Mouse (Mus musculus) embryo, embryonic 10 days (tissue): ENCODE measurements around the gene Ccdc191.

Experiments
- DNase-seq: peaks from one replicate; pipeline ENCODE4 v3.0.0-alpha.2; 2015; ENCODE audit warnings: low spot score

Gene Ccdc191

GRCm38 (mm10) chr16:43931502-43931901, 41.9 kb downstream of the Ccdc191 start:
- DNase-seq, result no peak

GRCm38 (mm10) chr16:43932319-43932718, 42.7 kb downstream of the Ccdc191 start:
- no peak for DNase-seq

DNA sequence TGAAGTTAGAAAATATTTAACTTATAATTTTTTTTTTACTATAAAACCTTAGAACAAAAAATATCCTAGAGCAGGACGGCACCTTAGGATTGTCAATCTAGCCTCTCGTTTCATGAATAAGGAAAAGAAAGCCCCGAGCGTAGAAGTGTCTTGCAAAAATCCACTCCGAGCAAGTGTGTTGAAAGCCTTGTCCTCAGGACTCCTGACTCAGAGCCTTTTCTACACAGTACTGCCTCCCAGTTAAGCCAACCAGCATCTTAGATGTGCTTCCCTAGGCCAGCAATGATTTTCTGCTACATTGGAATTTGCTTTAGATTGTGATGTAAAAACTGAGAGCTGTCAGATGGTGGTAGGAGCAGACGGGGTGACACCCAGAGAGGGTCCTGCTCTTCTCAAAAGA, 43.4 kb downstream of the Ccdc191 start:
- no peak for DNase-seq

DNA sequence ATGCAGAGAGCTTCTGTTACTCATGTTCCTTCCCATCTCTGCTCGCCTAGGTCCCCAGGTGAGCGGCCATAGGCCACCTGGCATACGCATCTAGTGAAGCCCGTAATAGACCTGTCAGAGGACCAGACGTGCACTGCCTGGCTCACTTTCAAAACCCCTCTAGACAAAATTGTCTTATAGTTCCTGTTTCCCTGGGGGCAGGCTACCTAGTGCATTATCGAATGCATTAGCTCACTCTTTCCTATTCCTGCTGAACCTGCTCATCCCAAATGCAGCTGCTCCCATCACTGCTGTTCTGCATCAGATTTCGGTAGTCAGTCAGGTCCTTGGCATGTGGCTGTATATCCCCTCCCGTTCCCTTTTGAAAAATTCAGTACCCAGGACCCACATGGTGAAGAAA, 45.3 kb downstream of the Ccdc191 start:
- no peak for DNase-seq

GRCm38 (mm10) chr16:43935367-43935766, 45.8 kb downstream of the Ccdc191 start:
- DNase-seq, result no peak

DNA sequence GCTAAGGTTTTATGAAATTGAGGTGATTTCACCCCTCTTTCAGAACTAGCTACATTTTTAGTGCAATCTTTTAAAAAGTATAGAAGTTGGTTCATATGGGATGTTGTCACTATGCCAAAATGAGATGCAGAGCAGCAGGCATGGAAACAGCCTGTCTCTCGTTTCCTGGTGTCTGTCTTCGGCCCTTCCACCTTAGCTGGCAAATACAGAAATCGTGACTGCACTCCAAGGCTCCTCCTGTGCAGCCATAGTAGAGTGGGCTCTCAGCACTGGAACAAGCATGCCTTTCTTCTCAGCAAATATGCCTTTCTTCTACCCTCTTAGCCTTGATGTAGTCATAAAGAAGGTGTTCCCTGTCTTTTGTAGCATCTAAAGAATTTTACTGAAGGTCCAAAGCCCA, 46.3 kb downstream of the Ccdc191 start:
- DNase-seq, result no peak

DNA sequence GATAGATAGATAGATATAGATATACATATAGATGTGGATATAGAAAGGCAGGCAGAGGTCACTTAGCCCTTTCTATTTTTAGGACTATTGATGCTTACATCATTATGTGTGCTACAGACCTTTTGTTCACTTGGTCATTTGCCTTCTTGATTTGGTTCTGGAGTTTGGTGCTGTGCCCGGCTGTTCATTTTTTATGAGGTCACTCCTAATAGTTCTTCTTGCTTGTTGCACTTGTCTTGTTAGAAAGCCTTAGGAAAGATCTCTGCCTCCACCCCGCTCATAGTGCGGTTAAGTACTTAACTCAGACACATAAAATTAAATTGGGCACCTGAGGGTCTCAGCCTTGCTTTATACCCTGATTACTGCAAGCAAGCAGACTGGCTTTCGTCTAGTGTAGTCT, 51.2 kb downstream of the Ccdc191 start:
- no peak for DNase-seq

GRCm38 (mm10) chr16:43945351-43945750, 55.8 kb downstream of the Ccdc191 start:
- no peak for DNase-seq

DNA sequence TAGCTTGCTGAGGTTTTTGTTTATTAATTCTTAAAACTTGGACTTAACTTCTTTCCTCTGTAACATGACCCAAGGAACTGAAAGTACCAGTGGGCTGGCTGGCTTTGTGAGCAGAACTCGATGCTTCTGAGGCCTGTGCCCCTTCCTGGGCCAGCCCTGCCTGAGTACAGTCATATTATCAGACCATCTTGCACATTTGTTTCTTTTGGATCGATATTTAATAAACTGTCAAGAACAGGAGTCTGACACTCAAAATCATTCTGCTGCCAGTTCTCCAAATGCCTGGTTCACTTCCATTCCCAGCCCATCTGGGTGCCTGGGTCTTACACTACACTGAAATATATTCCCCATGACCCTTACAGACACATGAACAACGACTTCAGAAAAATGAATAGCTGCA, 56.3 kb downstream of the Ccdc191 start:
- no peak for DNase-seq

GRCm38 (mm10) chr16:43951591-43951990, 62.0 kb downstream of the Ccdc191 start:
- no peak for DNase-seq

DNA sequence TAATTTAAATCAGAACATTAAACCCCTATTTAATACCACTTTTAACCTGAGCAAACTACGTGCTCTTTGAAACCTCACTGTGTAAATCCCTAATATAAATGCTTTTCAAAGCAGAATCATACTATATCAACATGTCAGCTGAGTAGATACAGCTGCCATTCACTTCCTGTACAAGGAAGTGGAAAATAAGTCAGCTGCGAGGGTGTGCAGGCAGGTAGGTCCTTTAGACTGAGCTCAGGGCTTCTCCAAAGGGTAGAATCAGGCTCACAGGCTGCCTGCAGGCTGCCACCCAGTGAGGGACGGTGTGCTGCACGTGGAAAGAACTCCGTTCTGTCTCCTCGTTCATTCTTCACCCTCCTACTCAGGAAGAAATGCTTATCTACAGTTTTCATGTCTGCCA, 65.3 kb downstream of the Ccdc191 start:
- no peak for DNase-seq

GRCm38 (mm10) chr16:43958038-43958437, 68.4 kb downstream of the Ccdc191 start:
- DNase-seq, result no peak

DNA sequence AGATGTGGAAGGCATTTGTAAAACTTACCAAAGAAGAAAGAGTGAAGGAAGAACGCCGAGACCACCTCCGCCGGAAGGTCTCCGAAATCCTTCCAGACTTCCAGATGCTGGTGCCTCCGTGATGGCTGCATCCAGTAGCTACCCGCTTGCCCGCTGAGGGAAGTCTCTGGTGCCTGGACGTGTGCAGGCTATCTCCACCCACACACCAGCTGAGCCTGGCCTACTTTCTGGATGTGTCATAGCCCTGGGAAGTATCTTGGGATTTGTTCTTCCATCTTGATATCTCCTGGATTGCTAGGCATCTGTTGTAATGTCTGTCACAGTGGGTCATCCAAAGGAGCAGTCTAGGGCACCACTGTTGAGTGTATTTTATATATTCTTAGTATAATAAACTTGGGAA, 73.7 kb downstream of the Ccdc191 start:
- DNase-seq, result no peak

- DNase-seq, result no peak
These were observed 74.2 kb downstream of the Ccdc191 start for GRCm38 (mm10) chr16:43963780-43964179.

- DNase-seq, result no peak
These were observed 76.3 kb downstream of the Ccdc191 start for GRCm38 (mm10) chr16:43965781-43966389.

- no peak for DNase-seq
These were observed 80.8 kb downstream of the Ccdc191 start for GRCm38 (mm10) chr16:43970426-43970825.

GRCm38 (mm10) chr16:43971189-43971588, 81.6 kb downstream of the Ccdc191 start:
- no peak for DNase-seq

GRCm38 (mm10) chr16:43971741-43972140, 82.1 kb downstream of the Ccdc191 start:
- no peak for DNase-seq

DNA sequence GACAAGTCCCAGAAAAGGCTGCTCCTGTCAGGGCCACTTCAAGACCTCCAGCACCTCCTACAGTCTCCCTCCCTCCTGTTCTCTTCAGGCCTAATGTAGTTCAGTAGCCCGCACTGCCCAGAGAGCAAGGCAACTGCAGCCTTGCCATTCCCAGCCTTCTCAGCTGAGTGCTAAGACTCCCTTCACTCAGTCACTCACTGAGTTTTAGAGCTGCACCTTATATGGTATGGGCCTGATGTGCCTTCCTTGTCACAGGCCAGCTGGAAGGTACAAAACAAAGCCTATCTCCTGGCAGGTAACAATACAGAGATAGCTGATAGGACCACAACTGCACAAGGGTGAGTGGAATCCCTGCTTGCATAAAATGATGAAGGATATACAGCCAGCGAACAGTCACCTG, 82.8 kb downstream of the Ccdc191 start:
- DNase-seq, result no peak

DNA sequence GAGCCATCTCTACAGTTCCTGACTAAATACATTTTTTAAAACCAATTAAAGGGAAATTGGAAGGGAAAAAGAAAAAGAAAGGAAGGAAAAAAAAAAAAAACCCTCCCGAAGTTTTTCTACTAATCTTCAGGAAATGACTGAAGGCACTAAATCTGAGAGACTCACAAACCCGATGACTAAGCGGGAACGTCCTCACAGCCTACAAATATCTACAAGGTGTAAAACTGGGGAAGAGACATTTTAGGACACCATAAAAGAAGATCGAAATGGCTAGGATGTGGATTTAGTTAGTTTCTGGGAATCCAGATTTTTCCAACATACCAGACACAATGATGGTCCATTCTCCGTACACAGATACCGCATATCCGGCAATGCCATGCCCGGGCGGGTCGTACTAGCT, 83.5 kb downstream of the Ccdc191 start:
- DNase-seq, result no peak

- DNase-seq, result no peak
These were observed 84.1 kb downstream of the Ccdc191 start for GRCm38 (mm10) chr16:43973606-43974220.

- peak; percentile 57 for DNase-seq
These were observed 89.4 kb downstream of the Ccdc191 start for GRCm38 (mm10) chr16:43979010-43979327.

DNA sequence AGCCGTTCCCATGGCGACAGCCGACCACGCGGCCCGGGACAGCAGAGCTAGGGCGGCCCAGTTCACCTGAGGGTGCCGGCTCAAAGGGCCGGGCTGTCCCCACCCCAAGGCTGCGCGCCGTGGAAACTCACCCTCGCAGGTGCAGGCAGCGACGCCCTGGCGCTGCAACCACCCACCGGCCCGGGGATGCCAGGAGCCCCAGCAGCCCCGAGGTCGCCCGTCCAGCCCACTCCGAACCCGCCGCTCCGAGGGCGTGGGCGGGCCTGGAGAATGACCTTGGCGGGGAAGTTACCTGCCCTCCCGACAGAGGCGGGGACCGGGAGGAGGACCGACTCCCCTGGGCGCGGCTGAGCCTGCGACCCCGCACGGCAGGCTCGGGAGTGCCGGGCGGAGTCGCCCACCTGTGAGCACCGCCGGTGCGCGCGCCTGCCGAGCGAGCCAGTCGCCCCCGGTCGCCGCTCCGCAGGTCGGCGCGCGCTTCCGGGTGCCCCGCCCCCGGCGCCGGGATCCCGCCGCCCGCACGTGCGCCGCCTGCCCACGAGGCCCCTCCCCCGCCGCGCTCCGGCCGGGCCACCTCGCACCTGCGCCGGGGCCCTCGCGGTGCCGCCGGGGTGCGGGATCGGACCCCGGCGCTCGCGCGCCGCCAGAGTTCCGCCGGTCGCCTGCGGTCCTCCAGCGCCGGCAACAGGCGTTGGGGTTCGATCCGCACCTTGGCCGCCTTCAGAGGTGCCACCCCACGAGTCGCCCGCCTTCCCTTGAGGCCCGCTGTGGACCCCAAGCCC, 89.9 kb downstream of the Ccdc191 start, which contains the start of gene Zdhhc23:
TSS of gene Zdhhc23 (minus strand) at position 464 of the 782 bp plus-strand sequence.
- DNase-seq, result peak; percentile 15
